Mouse (Mus musculus) frontal cortex, adult 2 months (tissue): ENCODE measurements at regions not wholly inside any gene's neighbourhood (a gene's known extent, or its start where the extent isn't known, plus 50 kb on each side); places are given as distances from the start of the nearest gene placed in this dataset.
A peak's percentile ranks its signal among the peaks of the same experiment; 100 is the strongest.

Experiments used
- DNase-seq, 2 experiments: peaks; one replicate each; pipeline ENCODE4 v3.0.0; 2022; ENCODE audit warnings: low spot score in 1 of 2; ENCODE audit errors: extremely low spot score in 1 of 2

- peak; percentile 7 to 33 for DNase-seq
These were observed 111.6 kb upstream of the Tut7 start for GRCm38 (mm10) chr13:59934556-59934955.

GRCm38 (mm10) chr13:59934093-59934492 is 111.1 kb upstream of the Tut7 start:
- DNase-seq: no peak

GRCm38 (mm10) chr13:59927379-59928111 is 104.6 kb upstream of the Tut7 start:
- no peak for DNase-seq

- DNase-seq: peak in 1 of 2 experiments; percentile 2
These were observed 103.0 kb upstream of the Tut7 start for GRCm38 (mm10) chr13:59925845-59926481.

- DNase-seq: no peak
These were observed 94.2 kb upstream of the Tut7 start for GRCm38 (mm10) chr13:59917185-59917584.

GRCm38 (mm10) chr13:59916166-59917044 is 93.5 kb upstream of the Tut7 start:
- no peak for DNase-seq

- DNase-seq: no peak
These were observed 92.8 kb upstream of the Tut7 start for GRCm38 (mm10) chr13:59915734-59916133.

GRCm38 (mm10) chr13:59910179-59911071 is 87.5 kb upstream of the Tut7 start:
- DNase-seq: no peak

GRCm38 (mm10) chr13:59909400-59909799 is 86.5 kb upstream of the Tut7 start:
- no peak for DNase-seq

- DNase-seq: no peak
These were observed 85.8 kb upstream of the Tut7 start for GRCm38 (mm10) chr13:59908786-59909185.

- no peak for DNase-seq
These were observed 82.5 kb upstream of the Tut7 start for GRCm38 (mm10) chr13:59905488-59905887.

GRCm38 (mm10) chr13:59904415-59904814 is 81.5 kb upstream of the Tut7 start:
- no peak for DNase-seq

GRCm38 (mm10) chr13:59899521-59899920 is 76.6 kb upstream of the Tut7 start:
- no peak for DNase-seq

- DNase-seq: no peak
These were observed 72.8 kb upstream of the Tut7 start for GRCm38 (mm10) chr13:59895754-59896153.

GRCm38 (mm10) chr13:59894094-59894493 is 71.1 kb upstream of the Tut7 start:
- DNase-seq: no peak

- DNase-seq: no peak
These were observed 70.0 kb upstream of the Tut7 start for GRCm38 (mm10) chr13:59892961-59893360.

GRCm38 (mm10) chr13:59892340-59892739 is 69.4 kb upstream of the Tut7 start:
- DNase-seq: no peak

GRCm38 (mm10) chr13:59891737-59892136 is 68.8 kb upstream of the Tut7 start:
- no peak for DNase-seq

GRCm38 (mm10) chr13:59889468-59890117 is 66.6 kb upstream of the Tut7 start:
- DNase-seq: peak; percentile 16 to 71
